Mouse (Mus musculus): ENCODE data around the gene Hist4h4.

GRCm38 (mm10) chr6:136824987-136825386 lies 20.8 kb upstream of the Hist4h4 start:
- TF ChIP-seq GATA1 (IDR thresholded peaks at IDR 0.05; ENCODE audit: low read length) (no peak), TAL1 (IDR thresholded peaks at IDR 0.05; ENCODE audit: low read length) (no peak)

Data from erythroblast, embryonic 14.5 days (primary cell).